Mouse (Mus musculus): ENCODE data around the gene Pdcd11. TPM values are rescaled to one million over a fixed set of nuclear protein-coding genes. Genes with fewer than 3 reads are reported as not detected.

Pdcd11 gene
- polyA plus RNA-seq (2014; fragmentation: Illumina TruSeq; extraction: RNeasy Lipid Tissue Mini Kit (QIAGEN cat#74804); ENCODE audit: low read depth, low replicate concordance): 1.1 TPM

GRCm38 (mm10) chr19:47090550-47091156 lies at the start of gene Pdcd11, which contains the start of gene Usmg5:
Pdcd11 (plus strand) TSS chr19:47090768.
Usmg5 (minus strand) TSS chr19:47090647.

GRCm38 (mm10) chr19:47050271-47051032 lies 40.1 kb upstream of the Pdcd11 start, which contains the start of gene Pcgf6:
Pcgf6 (minus strand) TSS chr19:47050906.

GRCm38 (mm10) chr19:47067096-47067882 lies 23.3 kb upstream of the Pdcd11 start, which contains the start of gene Taf5:
Taf5 (plus strand) TSS chr19:47067746.

GRCm38 (mm10) chr19:47137771-47138421 lies 47.3 kb downstream of the Pdcd11 start, which contains the start of gene Calhm2:
Calhm2 (minus strand) TSS chr19:47138294.

GRCm38 (mm10) chr19:47144154-47144553 lies 53.6 kb downstream of the Pdcd11 start, which contains the start of gene Calhm1:
Calhm1 (minus strand) TSS chr19:47144254.

GRCm38 (mm10) chr19:47157664-47158063 lies 67.1 kb downstream of the Pdcd11 start, which contains the start of gene Calhm3:
Calhm3 (minus strand) TSS chr19:47157764.

GRCm38 (mm10) chr19:47178431-47179271 lies 88.1 kb downstream of the Pdcd11 start, which contains the start of gene Neurl1a:
Neurl1a (plus strand) TSS chr19:47178820.

Other genes starting within 250 kb of the Pdcd11 start
- gene Ina, start 76.1 kb upstream of the Pdcd11 start, polyA plus RNA-seq (2014; fragmentation: Illumina TruSeq; extraction: RNeasy Lipid Tissue Mini Kit (QIAGEN cat#74804); ENCODE audit: low read depth, low replicate concordance): not detected
- 19.8 TPM for gene Nt5c2, start 75.6 kb upstream of the Pdcd11 start, polyA plus RNA-seq (2014; fragmentation: Illumina TruSeq; extraction: RNeasy Lipid Tissue Mini Kit (QIAGEN cat#74804); ENCODE audit: low read depth, low replicate concordance)
- gene Pcgf6, start 39.9 kb upstream of the Pdcd11 start, polyA plus RNA-seq (2014; fragmentation: Illumina TruSeq; extraction: RNeasy Lipid Tissue Mini Kit (QIAGEN cat#74804); ENCODE audit: low read depth, low replicate concordance): 13.2 TPM
- 4.6 TPM for gene Taf5, start 23.0 kb upstream of the Pdcd11 start, polyA plus RNA-seq (2014; fragmentation: Illumina TruSeq; extraction: RNeasy Lipid Tissue Mini Kit (QIAGEN cat#74804); ENCODE audit: low read depth, low replicate concordance)
- 1,353 TPM for gene Usmg5, start 121 bp upstream of the Pdcd11 start, polyA plus RNA-seq (2014; fragmentation: Illumina TruSeq; extraction: RNeasy Lipid Tissue Mini Kit (QIAGEN cat#74804); ENCODE audit: low read depth, low replicate concordance)
- 0.24 TPM for gene Calhm2, start 47.5 kb downstream of the Pdcd11 start, polyA plus RNA-seq (2014; fragmentation: Illumina TruSeq; extraction: RNeasy Lipid Tissue Mini Kit (QIAGEN cat#74804); ENCODE audit: low read depth, low replicate concordance)
- gene Calhm1, start 53.5 kb downstream of the Pdcd11 start, polyA plus RNA-seq (2014; fragmentation: Illumina TruSeq; extraction: RNeasy Lipid Tissue Mini Kit (QIAGEN cat#74804); ENCODE audit: low read depth, low replicate concordance): not detected
- not detected for gene Calhm3, start 67.0 kb downstream of the Pdcd11 start, polyA plus RNA-seq (2014; fragmentation: Illumina TruSeq; extraction: RNeasy Lipid Tissue Mini Kit (QIAGEN cat#74804); ENCODE audit: low read depth, low replicate concordance)
- gene Neurl1a, start 88.1 kb downstream of the Pdcd11 start, polyA plus RNA-seq (2014; fragmentation: Illumina TruSeq; extraction: RNeasy Lipid Tissue Mini Kit (QIAGEN cat#74804); ENCODE audit: low read depth, low replicate concordance): not detected

All from liver, adult 10 weeks (tissue).